Mouse (Mus musculus) heart, postnatal 0 days (tissue): ENCODE measurements at regions not wholly inside any gene's neighbourhood (a gene's known extent, or its start where the extent isn't known, plus 50 kb on each side); places are given as distances from the start of the nearest gene placed in this dataset.
A peak's percentile ranks its signal among the peaks of the same experiment; 100 is the strongest.

Source experiments
- ATAC-seq: fragments of 200-750 bp; cut with Nextera tagmentation; 2 replicates; pipeline ENCODE4 v1.8.0; 2017; ENCODE audit warnings: low read depth, moderate number of reproducible peaks, moderate library complexity; ENCODE audit not compliant: insufficient read depth
- DNase-seq: peaks from one replicate; pipeline ENCODE4 v3.0.0-alpha.2; 2016; ENCODE audit warnings: low spot score
- H3K27ac ChIP-seq: fragments of 300-500 bp; sonication (generic); 2 replicates; pipeline ENCODE4 v1.5.1; 2014; ENCODE audit warnings: low read depth, mild to moderate bottlenecking
- H3K27me3 ChIP-seq: fragments of 300-500 bp; sonication (generic); 2 replicates; pipeline ENCODE4 v1.6.1; 2014; ENCODE audit warnings: low read length, mixed read lengths; ENCODE audit not compliant: control insufficient read depth, insufficient read depth
- H3K36me3 ChIP-seq: fragments of 300-500 bp; sonication (generic); replicated peaks from 2 replicates; pipeline ENCODE4 v1.6.1; 2014; ENCODE audit warnings: low read length, mixed read lengths; ENCODE audit not compliant: control insufficient read depth, insufficient read depth
- H3K4me1 ChIP-seq: fragments of 300-500 bp; sonication (generic); 2 replicates; pipeline ENCODE4 v1.6.1; 2014; ENCODE audit warnings: antibody characterized with exemption; ENCODE audit not compliant: control insufficient read depth, insufficient read depth
- H3K4me2 ChIP-seq: fragments of 300-500 bp; sonication (generic); 2 replicates; pipeline ENCODE4 v1.6.1; 2014; ENCODE audit warnings: low read depth, mild to moderate bottlenecking, low read length, moderate library complexity
- H3K4me3 ChIP-seq: fragments of 300-500 bp; sonication (generic); 2 replicates; pipeline ENCODE4 v1.5.1; 2014; ENCODE audit warnings: low read depth, low read length
- H3K9ac ChIP-seq: fragments of 300-500 bp; sonication (generic); replicated peaks from 2 replicates; pipeline ENCODE4 v1.6.1; 2014; ENCODE audit warnings: low read depth, low read length, mixed read lengths
- H3K9me3 ChIP-seq: fragments of 300-500 bp; sonication (generic); replicated peaks from 2 replicates; pipeline ENCODE4 v1.6.1; 2016; ENCODE audit warnings: low read length; ENCODE audit not compliant: control insufficient read depth
- CTCF ChIP-seq: IDR thresholded peaks from 2 replicates; pipeline ENCODE4 v1.5.1; 2016; ENCODE audit warnings: antibody characterized with exemption, control low read depth, low read depth
- EP300 ChIP-seq: IDR thresholded peaks from 2 replicates; pipeline ENCODE4 v1.6.1; 2016; ENCODE audit warnings: antibody characterized with exemption, low read depth
- WGBS: fragments of 180-500 bp; shearing (Covaris S2); extraction: QIAGEN DNeasy Blood & Tissue Kit; methylation state at CpG from one replicate; pipeline ENCODE4 v1.1.7; 2014; 5-methylcytosine and 5-hydroxymethylcytosine counted together

- Histone ChIP-seq H3K9ac (no peak overlapping the region), H3K4me1 (no peaks in the 10 kb centered on the region), H3K9me3 (no peaks in the 10 kb centered on the region), H3K4me3 (no peak overlapping the region), H3K4me2 (no peak overlapping the region), H3K27ac (no peak overlapping the region), H3K36me3 (no peaks in the 10 kb centered on the region), H3K27me3 (no peaks in the 10 kb centered on the region)
- no peak for DNase-seq
- no peak for ATAC-seq
- TF ChIP-seq CTCF (no peak), EP300 (no peak)
- WGBS, result 18% methylated on average over 4 of the region's 4 CpGs
Measured at GRCm38 (mm10) chr3:149226723-149227122, 236.4 kb upstream of the Adgrl2 start.

DNA sequence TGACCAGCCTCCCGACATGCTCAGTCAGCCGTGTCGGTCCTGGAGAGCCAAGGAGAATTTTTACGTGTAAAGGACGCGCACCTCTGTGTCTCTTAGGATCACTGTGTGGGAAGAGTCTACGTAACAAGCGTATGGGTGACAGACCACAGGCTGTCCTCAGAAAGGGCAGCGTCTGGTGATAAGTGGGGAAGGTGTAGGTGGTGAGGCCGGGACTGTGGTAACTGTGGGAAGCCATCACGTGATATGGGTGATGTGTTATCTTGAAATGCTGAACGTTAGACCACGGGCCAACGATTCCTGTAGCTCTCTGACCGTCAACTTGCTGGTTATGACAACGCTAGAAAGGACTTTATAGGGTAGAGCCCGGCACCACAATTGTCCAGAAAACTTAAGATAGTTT, 235.3 kb upstream of the Adgrl2 start:
- no peak for TF ChIP-seq EP300
- no peak for TF ChIP-seq CTCF
- WGBS, result 73% methylated on average over 17 of the region's 17 CpGs
- H3K36me3 ChIP-seq, result no peaks in the 10 kb centered on the region
- peaks cover 3% of the 10 kb centered on the region; the same call in 1 of the 2 replicates for H3K4me1 ChIP-seq
- DNase-seq (no peak), ATAC-seq (no peak)
- H3K9ac ChIP-seq, result no peak overlapping the region
- H3K27ac ChIP-seq, result no peak overlapping the region
- no peak overlapping the region for H3K4me2 ChIP-seq
- no peaks in the 10 kb centered on the region for H3K9me3 ChIP-seq
- H3K27me3 ChIP-seq, result no peaks in the 10 kb centered on the region
- H3K4me3 ChIP-seq, result no peak overlapping the region

GRCm38 (mm10) chr3:149224271-149224670, 233.9 kb upstream of the Adgrl2 start:
- WGBS, result 52% methylated on average over 4 of the region's 4 CpGs
- Histone ChIP-seq H3K4me1 (peaks cover 7% of the 10 kb centered on the region), H3K9ac (no peak overlapping the region), H3K9me3 (no peaks in the 10 kb centered on the region), H3K27ac (no peak overlapping the region), H3K27me3 (no peaks in the 10 kb centered on the region), H3K4me3 (no peak overlapping the region), H3K36me3 (no peaks in the 10 kb centered on the region), H3K4me2 (no peak overlapping the region)
- TF ChIP-seq EP300, result no peak
- TF ChIP-seq CTCF, result no peak
- DNase-seq (no peak), ATAC-seq (no peak)

DNA sequence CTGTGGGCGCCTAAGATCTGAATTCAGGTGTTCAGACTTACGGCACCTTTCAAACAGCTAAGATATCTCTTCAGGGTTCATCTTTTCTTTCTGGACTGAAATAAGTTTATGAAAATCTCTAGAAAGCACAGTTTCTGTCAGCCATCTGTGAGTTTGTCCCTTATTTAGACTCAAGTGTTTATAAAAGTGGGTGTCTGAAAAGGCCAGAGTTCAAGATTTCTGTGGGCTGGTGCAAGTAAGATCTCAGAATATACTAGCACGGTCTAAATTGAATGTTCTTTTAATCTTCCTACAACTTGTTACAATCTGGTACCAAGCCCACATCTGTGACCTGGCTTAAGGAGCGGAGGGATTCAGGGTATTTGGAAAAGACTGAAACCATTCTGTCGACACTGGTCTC, 233.4 kb upstream of the Adgrl2 start:
- Histone ChIP-seq H3K27me3 (no peaks in the 10 kb centered on the region), H3K4me1 (peaks cover 9% of the 10 kb centered on the region)
- TF ChIP-seq CTCF (no peak), EP300 (no peak)

GRCm38 (mm10) chr3:149220958-149221357, 230.6 kb upstream of the Adgrl2 start:
- ATAC-seq, result no peak
- H3K4me3 ChIP-seq, result no peak overlapping the region
- H3K27ac ChIP-seq, result peak overlapping the region; percentile 27
- peaks cover 15% of the 10 kb centered on the region for H3K4me1 ChIP-seq
- no peak overlapping the region for H3K4me2 ChIP-seq
- H3K27me3 ChIP-seq, result no peaks in the 10 kb centered on the region
- 62% methylated on average over 4 of the region's 4 CpGs for WGBS
- DNase-seq, result no peak
- H3K36me3 ChIP-seq, result no peaks in the 10 kb centered on the region
- no peaks in the 10 kb centered on the region for H3K9me3 ChIP-seq
- no peak for TF ChIP-seq EP300
- no peak for TF ChIP-seq CTCF
- no peak overlapping the region for H3K9ac ChIP-seq

More for the DNA sequence above, 233.4 kb upstream of the Adgrl2 start:
- no peak for DNase-seq
- H3K4me2 ChIP-seq, result no peak overlapping the region
- no peak overlapping the region for H3K4me3 ChIP-seq
- WGBS, result 88% methylated on average over 5 of the region's 5 CpGs
- no peaks in the 10 kb centered on the region for H3K36me3 ChIP-seq
- no peak overlapping the region for H3K9ac ChIP-seq
- no peak overlapping the region for H3K27ac ChIP-seq
- H3K9me3 ChIP-seq, result no peaks in the 10 kb centered on the region
- no peak for ATAC-seq

GRCm38 (mm10) chr3:149220304-149220951, 230.1 kb upstream of the Adgrl2 start:
- peak; percentile 33; the same call in 1 of the 2 replicates for ATAC-seq
- no peak for DNase-seq
- TF ChIP-seq EP300 (no peak), CTCF (no peak)

More at GRCm38 (mm10) chr3:149220304-149220951, 230.1 kb upstream of the Adgrl2 start:
- Histone ChIP-seq H3K9me3 (no peaks in the 10 kb centered on the region), H3K27ac (peak overlapping the region; percentile 71), H3K9ac (no peak overlapping the region), H3K27me3 (no peaks in the 10 kb centered on the region), H3K36me3 (no peaks in the 10 kb centered on the region), H3K4me3 (no peak overlapping the region), H3K4me2 (no peak overlapping the region), H3K4me1 (peaks cover 15% of the 10 kb centered on the region)
- WGBS, result 68% methylated on average over 8 of the region's 8 CpGs
